Mouse (Mus musculus) granulocyte monocyte progenitor cell, adult 5-6 weeks (primary cell): ENCODE data around the gene Catsper4. TPM values are rescaled to one million over a fixed set of nuclear protein-coding genes. Genes with fewer than 3 reads are reported as not detected.
A peak's percentile ranks its signal among the peaks of the same experiment; 100 is the strongest.
"Not testable (repeated sequence)": the region's sequence is repeated elsewhere in the genome, so short reads cannot be mapped to it uniquely, and the experiment has no call there.

Experiments used
- ATAC-seq: replicated peaks from 2 replicates; pipeline ENCODE4 v1.8.0; 2016; ENCODE audit warnings: mild to moderate bottlenecking, moderate TSS enrichment, inconsistent platforms; ENCODE audit not compliant: poor library complexity, severe bottlenecking
- total RNA-seq, 2 experiments: library from RNA; stranded (forward) in 1 of 2; stranded (reverse) in 1 of 2; fragments of 200-712, 200-1000 nt in 1 of 2; fragments of >200 nt in 1 of 2; fragmentation: Nextera tagmentation in 1 of 2; gene quantifications; 2 replicates each; pipeline ENCODE4 v1.2.3; 2014 to 2017

The Catsper4 gene
- total RNA-seq (2014; fragmentation: Nextera tagmentation) (not detected in 2 replicates), total RNA-seq (2017) (not detected in 2 replicates)

- ATAC-seq: no peak
Observed at GRCm38 (mm10) chr4:134227194-134227593, at the start of gene Catsper4. TSS of gene Catsper4 (minus strand) at chr4:134227383.

GRCm38 (mm10) chr4:134273417-134274345, 46.5 kb upstream of the Catsper4 start:
- ATAC-seq: peak; percentile 66

GRCm38 (mm10) chr4:134272731-134273416, 45.7 kb upstream of the Catsper4 start:
- peak; percentile 42; the same call in 1 of the 2 replicates for ATAC-seq

- no peak for ATAC-seq
Observed at GRCm38 (mm10) chr4:134271979-134272378, 44.8 kb upstream of the Catsper4 start.

GRCm38 (mm10) chr4:134269622-134270021, 42.4 kb upstream of the Catsper4 start:
- ATAC-seq: not testable (repeated sequence)

- ATAC-seq: no peak
Observed at GRCm38 (mm10) chr4:134268102-134268655, 41.0 kb upstream of the Catsper4 start.

- ATAC-seq: no peak
Observed at GRCm38 (mm10) chr4:134265860-134266585, 38.8 kb upstream of the Catsper4 start.

GRCm38 (mm10) chr4:134263191-134263590, 36.0 kb upstream of the Catsper4 start:
- peak; percentile 44; the same call in 1 of the 2 replicates for ATAC-seq

GRCm38 (mm10) chr4:134258354-134258753, 31.2 kb upstream of the Catsper4 start:
- ATAC-seq: peak; percentile 69

- ATAC-seq: no peak
Observed at GRCm38 (mm10) chr4:134257198-134258009, 30.2 kb upstream of the Catsper4 start.

GRCm38 (mm10) chr4:134256407-134257197, 29.4 kb upstream of the Catsper4 start:
- no peak for ATAC-seq

- no peak for ATAC-seq
Observed at GRCm38 (mm10) chr4:134255854-134256253, 28.7 kb upstream of the Catsper4 start.

GRCm38 (mm10) chr4:134254835-134255234, 27.7 kb upstream of the Catsper4 start:
- no peak for ATAC-seq

GRCm38 (mm10) chr4:134253722-134254324, 26.6 kb upstream of the Catsper4 start, which contains the start of gene Grrp1:
TSS of gene Grrp1 (minus strand) at chr4:134254106.
- no peak for ATAC-seq

- ATAC-seq: no peak
Observed at GRCm38 (mm10) chr4:134252911-134253721, 25.9 kb upstream of the Catsper4 start.

GRCm38 (mm10) chr4:134252131-134252910, 25.1 kb upstream of the Catsper4 start:
- no peak for ATAC-seq
